Mouse (Mus musculus) myocyte (in vitro differentiated cells): ENCODE results near the gene Timm10b. TPM values are rescaled to one million over a fixed set of nuclear protein-coding genes. Genes with fewer than 3 reads are reported as not detected.

Experiments
- H3K27me3 ChIP-seq: one replicate; pipeline ENCODE4 v1.6.1; 2011; ENCODE audit not compliant: control insufficient read depth, insufficient read depth, insufficient read length
- H3K36me3 ChIP-seq: one replicate; pipeline ENCODE4 v1.6.1; 2011; ENCODE audit not compliant: control insufficient read depth, insufficient read depth
- H3K4me2 ChIP-seq: one replicate; pipeline ENCODE4 v1.6.1; 2011; ENCODE audit warnings: low read depth, control low read depth
- H3K4me3 ChIP-seq: one replicate; pipeline ENCODE4 v1.5.1; 2011; ENCODE audit warnings: mild to moderate bottlenecking, control low read depth, moderate library complexity
- H3K79me2 ChIP-seq: one replicate; pipeline ENCODE4 v1.6.1; 2011; ENCODE audit not compliant: control insufficient read depth, insufficient read depth
- H3ac ChIP-seq: one replicate; pipeline ENCODE4 v1.6.1; 2011; ENCODE audit not compliant: control insufficient read depth, insufficient read length
- TCF3 ChIP-seq: IDR thresholded peaks from one replicate; pipeline ENCODE4 v1.6.1; 2011; ENCODE audit warnings: low read depth, control low read depth; ENCODE audit not compliant: insufficient read length
- polyA plus RNA-seq: library from polyadenylated mRNA; unstranded; fragments of >200 nt; fragmentation: generic; extraction: Trizol; gene quantifications from one replicate; pipeline ENCODE4 v1.2.1, GENCODE M21; 2012; ENCODE audit warnings: missing spikeins

Gene Timm10b
- polyA plus RNA-seq, 1 experiment, result 154 TPM

GRCm38 (mm10) chr7:105690875-105691274 is 51.0 kb downstream of the Timm10b start:
- Histone ChIP-seq H3ac (no peak overlapping the region), H3K79me2 (no peaks in the 10 kb centered on the region), H3K4me3 (no peak overlapping the region), H3K36me3 (no peaks in the 10 kb centered on the region), H3K27me3 (peaks cover 5% of the 10 kb centered on the region), H3K4me2 (no peak overlapping the region)
- TF ChIP-seq TCF3, result no peak

Other genes starting within 250 kb of the Timm10b start
- 16.4 TPM for gene Fam160a2, start 240.0 kb upstream of the Timm10b start, polyA plus RNA-seq
- 0.05 TPM for gene Cnga4, start 235.5 kb upstream of the Timm10b start, polyA plus RNA-seq
- gene Cckbr, start 214.3 kb upstream of the Timm10b start, polyA plus RNA-seq, result not detected
- 88.4 TPM for gene Cavin3, start 157.8 kb upstream of the Timm10b start, polyA plus RNA-seq
- 45.5 TPM for gene Smpd1, start 85.7 kb upstream of the Timm10b start, polyA plus RNA-seq
- 34.3 TPM for gene Apbb1, start 58.4 kb upstream of the Timm10b start, polyA plus RNA-seq
- 0.18 TPM for gene Hpx, start 39.9 kb upstream of the Timm10b start, polyA plus RNA-seq
- 42.8 TPM for gene Trim3, start 6.5 kb upstream of the Timm10b start, polyA plus RNA-seq
- 28.4 TPM for gene Arfip2, start 360 bp downstream of the Timm10b start, polyA plus RNA-seq
- gene Gm45799, start 496 bp downstream of the Timm10b start, polyA plus RNA-seq, result 56.6 TPM
- 0.68 TPM for gene Dnhd1, start 10.8 kb downstream of the Timm10b start, polyA plus RNA-seq
- 250 TPM for gene Ilk, start 96.5 kb downstream of the Timm10b start, polyA plus RNA-seq
- 15.5 TPM for gene Rrp8, start 97.3 kb downstream of the Timm10b start, polyA plus RNA-seq
- gene Taf10, start 104.3 kb downstream of the Timm10b start, polyA plus RNA-seq, result 249 TPM
- 40.4 TPM for gene Tpp1, start 112.2 kb downstream of the Timm10b start, polyA plus RNA-seq
- 0.49 TPM for gene Dchs1, start 147.6 kb downstream of the Timm10b start, polyA plus RNA-seq
- gene Mrpl17, start 171.0 kb downstream of the Timm10b start, polyA plus RNA-seq, result 346 TPM